Mouse (Mus musculus): ENCODE data around the gene Mymk.
A peak's percentile ranks its signal among the peaks of the same experiment; 100 is the strongest.

The Mymk gene

DNA sequence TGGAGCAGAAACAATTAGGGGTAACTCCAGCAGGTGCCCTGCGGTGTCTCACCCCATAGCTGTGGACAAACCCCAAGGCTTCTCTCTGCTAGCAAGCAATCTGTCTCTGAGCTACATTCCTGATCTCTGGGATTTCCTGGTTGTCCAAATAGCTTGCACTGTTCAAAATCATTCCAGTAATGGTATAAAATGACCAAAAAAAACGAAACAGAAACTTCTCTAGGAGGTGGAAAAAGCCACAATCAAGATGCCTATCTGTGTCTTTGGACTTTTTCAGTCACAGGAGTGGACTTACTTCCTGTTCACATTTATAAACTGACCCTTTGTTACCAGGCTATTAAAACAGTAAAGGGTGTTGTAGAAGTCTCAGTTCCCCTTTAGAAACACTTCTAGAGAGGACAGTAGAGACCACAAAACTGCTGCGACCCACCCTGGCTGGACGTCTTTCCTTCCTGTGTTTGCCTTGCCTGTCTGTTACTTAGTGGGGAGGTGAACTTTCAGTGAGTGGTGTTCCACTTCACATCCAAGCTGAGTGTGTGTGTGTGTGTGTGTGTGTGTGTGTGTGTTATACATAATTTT lies 43.5 kb downstream of the Mymk start:
- DNase-seq = no peak

DNA sequence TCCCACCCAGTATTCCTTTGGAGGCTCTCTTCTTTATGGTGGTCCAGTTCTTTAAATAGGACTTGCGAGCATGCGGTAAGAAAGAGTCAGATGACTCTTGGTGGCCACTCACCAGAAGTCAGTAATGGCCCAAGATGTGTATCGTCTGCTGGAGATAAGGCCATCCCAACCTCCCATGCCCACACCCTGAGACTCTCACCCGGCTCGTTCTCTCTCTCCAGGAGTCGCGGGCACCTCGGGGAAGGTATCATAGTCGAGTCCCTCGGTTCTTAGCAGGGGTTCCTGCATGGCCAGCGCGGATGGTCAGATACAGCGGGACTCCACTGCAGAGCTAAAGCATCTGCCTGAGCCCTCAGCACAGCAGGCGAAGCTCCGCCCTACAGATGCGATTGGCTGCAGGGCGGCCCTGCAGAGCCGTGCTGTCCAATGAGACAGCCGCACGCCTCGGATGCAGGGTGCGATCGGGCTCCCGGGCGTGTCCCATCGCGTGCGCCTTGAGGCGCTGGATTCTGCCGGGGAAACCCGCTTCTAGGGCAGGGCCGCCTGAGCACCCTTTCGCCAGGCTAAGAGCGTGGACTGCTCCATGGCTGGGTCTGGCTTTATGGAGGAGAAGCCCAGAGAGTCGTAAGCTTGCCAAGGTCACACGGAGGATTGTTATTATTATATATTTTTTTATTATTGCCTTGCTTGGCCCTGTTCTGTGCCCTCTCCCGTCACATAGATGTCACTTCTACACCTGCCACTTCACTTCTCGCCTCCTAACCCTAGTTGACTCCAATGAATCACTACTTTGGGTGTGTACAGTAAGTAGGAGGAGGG lies 44.2 kb downstream of the Mymk start, which contains the start of gene Slc2a6:
Gene Slc2a6, minus strand, starts transcription at position 381 of the 819 bp plus-strand sequence.
- peak; percentile 92 to 94 for DNase-seq

DNA sequence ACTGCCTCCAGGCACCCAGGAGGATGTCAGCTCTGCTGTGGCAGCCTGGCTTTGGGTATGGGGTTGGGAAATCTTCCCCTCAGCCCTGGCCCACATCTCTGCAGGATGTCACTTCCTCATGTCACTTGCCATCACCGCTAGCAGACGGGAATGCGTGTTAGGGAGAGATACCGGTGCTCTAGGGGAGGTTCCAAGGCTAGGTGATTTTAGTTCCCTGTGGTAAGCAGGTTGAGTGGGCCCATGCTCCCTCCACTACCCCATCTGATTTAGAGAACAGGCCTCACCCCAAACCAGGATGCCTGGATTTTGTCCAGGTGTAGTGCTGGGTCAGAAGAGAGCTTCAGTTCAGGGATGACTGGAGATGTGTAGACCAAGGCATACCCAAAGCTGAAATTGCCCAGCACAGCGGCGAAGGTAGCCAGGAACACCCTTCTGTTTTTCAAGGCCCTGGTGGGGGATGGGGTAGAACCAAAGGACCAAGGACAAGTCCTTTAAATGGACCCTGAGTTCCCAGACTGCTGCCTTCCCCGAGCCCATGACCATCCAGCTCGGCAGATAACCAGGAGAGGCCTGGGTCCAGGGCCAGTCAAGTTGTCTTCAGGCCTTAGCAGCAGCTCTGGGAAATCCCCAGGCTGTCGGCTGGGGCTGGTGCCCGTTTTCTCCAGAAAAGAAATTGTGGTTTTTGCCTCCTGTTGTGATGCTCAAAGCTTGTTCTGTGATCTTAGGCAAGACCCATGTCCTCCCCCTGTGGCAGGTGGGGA lies 44.9 kb downstream of the Mymk start:
- peak; percentile 64 to 67 for DNase-seq

DNA sequence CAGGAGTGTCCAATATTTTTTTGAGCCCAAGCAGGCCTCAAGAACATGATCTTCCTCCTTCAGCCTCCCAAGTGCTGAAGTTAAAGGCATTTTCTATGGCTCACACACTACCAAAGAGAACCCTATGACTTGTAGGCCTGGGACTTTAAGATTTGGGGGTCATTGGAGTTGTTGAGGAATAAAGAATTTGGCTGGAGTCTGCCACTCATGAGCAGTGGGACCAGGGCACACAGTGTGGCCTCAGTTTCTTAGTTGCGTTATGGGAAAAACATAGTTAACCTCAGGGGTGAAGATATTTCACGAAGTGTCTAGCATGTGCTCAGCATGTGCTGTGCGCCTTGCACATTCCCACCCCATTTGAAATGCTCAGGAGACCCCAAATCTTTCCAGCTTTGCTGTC lies 45.6 kb downstream of the Mymk start:
- DNase-seq = no peak

DNA sequence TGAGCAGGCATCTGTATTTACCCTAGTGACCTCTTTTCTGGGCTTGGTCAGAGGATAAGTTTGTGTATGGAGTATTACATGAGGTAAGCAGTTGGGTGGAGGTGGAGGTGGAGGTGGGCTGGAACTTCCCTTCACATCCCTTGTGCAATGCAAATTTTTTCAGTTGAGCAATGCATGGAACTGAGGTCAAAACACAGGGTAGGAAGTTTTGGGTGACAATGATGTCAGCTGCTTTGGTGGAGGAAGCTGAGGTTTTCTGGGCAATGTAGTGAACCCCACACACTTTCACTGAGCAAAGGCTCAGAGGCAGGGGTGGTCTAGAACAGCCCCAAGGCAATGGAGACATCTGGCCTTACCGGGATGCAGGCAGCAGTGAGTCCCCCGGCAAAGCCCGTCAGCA lies 46.4 kb downstream of the Mymk start:
- no peak for DNase-seq

DNA sequence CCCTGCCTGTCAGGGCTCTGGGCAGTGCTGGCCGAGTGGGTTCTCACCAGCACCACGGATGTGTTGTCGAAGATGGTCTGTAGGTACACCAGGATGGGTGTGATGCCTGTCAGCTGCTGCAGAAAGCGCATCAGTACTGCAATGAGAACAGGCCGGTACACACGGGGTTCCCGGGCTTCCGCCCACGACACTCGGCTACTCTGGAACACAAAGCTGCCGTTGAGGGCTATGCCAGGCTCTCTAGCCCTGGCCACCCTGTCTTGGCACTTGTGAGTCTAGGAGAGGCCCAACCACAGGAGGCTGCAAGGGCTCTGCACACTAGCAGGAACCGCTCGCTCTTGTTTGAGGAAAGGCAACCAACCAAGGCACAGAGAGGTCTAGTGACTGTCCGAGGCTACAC lies 47.8 kb downstream of the Mymk start:
- DNase-seq = no peak

DNA sequence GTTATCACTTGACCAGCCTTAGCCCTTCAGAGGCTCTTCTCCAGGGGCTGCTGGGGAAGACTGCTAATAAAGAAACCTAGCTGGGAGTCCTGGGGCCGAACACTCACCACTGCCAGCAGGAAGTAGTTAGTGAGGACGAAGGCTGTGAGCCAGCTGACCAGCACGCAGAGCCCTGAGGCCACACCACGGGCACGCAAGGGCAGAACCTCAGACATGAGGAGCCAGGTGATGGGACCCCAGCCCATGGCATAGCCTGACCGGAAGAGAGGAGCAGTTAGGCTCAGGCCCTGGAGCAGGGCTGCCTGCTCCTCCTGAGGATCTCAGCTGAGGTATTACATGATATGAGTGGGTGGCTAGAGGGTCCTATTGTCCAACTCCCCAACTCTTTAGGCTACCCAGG lies 49.4 kb downstream of the Mymk start:
- peak in 1 of 2 experiments; percentile 18 for DNase-seq

DNA sequence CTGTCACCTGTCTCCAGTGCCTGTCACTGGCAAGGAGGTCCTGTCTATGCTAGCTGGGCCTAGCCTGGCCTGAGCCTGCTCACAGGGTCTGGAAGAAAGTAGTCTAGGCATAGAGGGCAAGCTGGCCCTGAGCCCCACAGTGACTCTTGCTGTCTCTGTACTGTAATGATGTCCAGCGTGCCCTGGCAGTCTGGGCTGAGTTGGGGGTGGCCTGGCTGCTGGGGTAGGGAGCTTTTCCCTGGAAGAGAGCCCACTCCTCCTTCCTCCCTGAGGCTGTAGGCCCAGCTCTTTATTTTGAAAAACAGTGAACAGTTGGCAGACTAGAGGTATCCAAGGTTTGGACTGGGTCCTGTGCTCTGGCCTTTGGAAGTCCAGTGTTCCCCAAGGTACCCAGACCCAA lies 50.9 kb downstream of the Mymk start:
- peak in 1 of 2 experiments; percentile 52 for DNase-seq

DNA sequence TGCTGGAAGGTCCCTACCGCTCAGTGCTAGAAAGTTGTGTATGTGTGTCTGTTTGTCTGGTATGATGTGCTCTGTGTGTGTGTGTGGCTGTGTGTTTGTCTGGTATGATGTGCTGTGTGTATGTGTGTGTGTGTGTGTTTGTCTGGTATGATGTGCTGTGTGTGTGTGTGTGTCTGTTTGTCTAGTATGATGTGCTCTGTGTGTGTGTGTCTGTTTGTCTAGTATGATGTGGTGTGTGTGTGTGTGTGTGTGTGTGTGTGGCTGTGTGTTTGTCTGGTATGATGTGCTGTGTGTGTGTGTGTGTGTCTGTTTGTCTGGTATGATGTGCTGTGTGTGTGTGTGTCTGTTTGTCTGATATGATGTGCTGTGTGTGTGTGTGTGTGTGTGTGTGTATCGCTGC lies 52.4 kb downstream of the Mymk start:
- no peak for DNase-seq

DNA sequence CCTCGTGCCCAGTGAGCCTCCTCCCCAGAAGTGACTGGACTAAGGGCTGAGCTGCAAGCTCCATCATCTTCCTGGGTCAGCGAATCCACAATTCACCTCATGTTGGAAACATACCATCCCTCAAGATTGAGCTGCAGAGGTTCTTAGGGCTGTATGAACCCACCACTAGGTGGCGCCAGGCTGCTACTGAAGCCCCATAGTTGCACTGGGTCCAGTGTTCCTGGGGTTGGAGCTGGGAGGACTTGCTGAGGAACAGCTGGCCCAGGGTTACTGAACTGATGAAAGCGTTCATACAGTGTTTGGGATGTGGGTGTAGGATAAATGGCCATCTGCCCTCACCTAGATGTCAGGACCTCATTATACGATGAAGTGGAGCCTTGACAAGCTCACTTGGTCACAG lies 54.2 kb downstream of the Mymk start:
- DNase-seq = peak; percentile 87 to 90
